Mouse (Mus musculus): ENCODE results near the gene Ppcdc. TPM values are rescaled to one million over a fixed set of nuclear protein-coding genes. Genes with fewer than 3 reads are reported as not detected.

Gene Ppcdc
- total RNA-seq, 2 experiments from 2014 or later, result 16.5 to 16.9 TPM

- no peak for DNase-seq (ENCODE audit: low spot score in 2 of 2)
These were observed 49.1 kb downstream of the Ppcdc start for GRCm38 (mm10) chr9:57390869-57391268.

GRCm38 (mm10) chr9:57389131-57389530 lies 50.8 kb downstream of the Ppcdc start:
- no peak for DNase-seq (ENCODE audit: low spot score in 2 of 2)
- H3K27ac ChIP-seq, result no peak overlapping the region
- no peak for TF ChIP-seq CTCF (conservative IDR thresholded peaks at IDR 0.05)

More at GRCm38 (mm10) chr9:57390869-57391268, 49.1 kb downstream of the Ppcdc start:
- no peak for TF ChIP-seq CTCF (conservative IDR thresholded peaks at IDR 0.05)
- Histone ChIP-seq H3K4me3 (no peak overlapping the region), H3K27ac (no peak overlapping the region)

GRCm38 (mm10) chr9:57386926-57387325 lies 53.0 kb downstream of the Ppcdc start:
- Histone ChIP-seq H3K4me3 (no peak overlapping the region), H3K27ac (no peak overlapping the region)
- no peak for DNase-seq (ENCODE audit: low spot score in 2 of 2)
- no peak for TF ChIP-seq CTCF (conservative IDR thresholded peaks at IDR 0.05)

More at GRCm38 (mm10) chr9:57389131-57389530, 50.8 kb downstream of the Ppcdc start:
- H3K4me3 ChIP-seq, result no peak overlapping the region

- no peak for DNase-seq (ENCODE audit: low spot score in 2 of 2)
- no peak for TF ChIP-seq CTCF (conservative IDR thresholded peaks at IDR 0.05)
- H3K4me3 ChIP-seq, result no peak overlapping the region
- H3K27ac ChIP-seq, result no peak overlapping the region
These were observed 55.3 kb downstream of the Ppcdc start for GRCm38 (mm10) chr9:57384621-57385020.

- no peak for TF ChIP-seq CTCF (conservative IDR thresholded peaks at IDR 0.05)
- DNase-seq (ENCODE audit: low spot score in 2 of 2), result no peak
- Histone ChIP-seq H3K27ac (no peak overlapping the region), H3K4me3 (no peak overlapping the region)
These were observed 78.9 kb downstream of the Ppcdc start for GRCm38 (mm10) chr9:57360999-57361398.

GRCm38 (mm10) chr9:57354377-57355183 lies 85.3 kb downstream of the Ppcdc start:
- DNase-seq (ENCODE audit: low spot score in 2 of 2), result no peak
- Histone ChIP-seq H3K4me3 (no peak overlapping the region), H3K27ac (no peak overlapping the region)
- TF ChIP-seq CTCF (conservative IDR thresholded peaks at IDR 0.05), result no peak

GRCm38 (mm10) chr9:57351277-57351676 lies 88.6 kb downstream of the Ppcdc start:
- TF ChIP-seq CTCF (conservative IDR thresholded peaks at IDR 0.05), result peak; percentile 65
- DNase-seq (ENCODE audit: low spot score in 2 of 2), result no peak
- Histone ChIP-seq H3K4me3 (no peak overlapping the region), H3K27ac (no peak overlapping the region)

- TF ChIP-seq CTCF (conservative IDR thresholded peaks at IDR 0.05), result no peak
- no peak for DNase-seq (ENCODE audit: low spot score in 2 of 2)
- H3K4me3 ChIP-seq, result no peak overlapping the region
These were observed 94.0 kb downstream of the Ppcdc start for GRCm38 (mm10) chr9:57345902-57346301.

GRCm38 (mm10) chr9:57343752-57344151 lies 96.2 kb downstream of the Ppcdc start:
- Histone ChIP-seq H3K4me3 (no peak overlapping the region), H3K27ac (no peak overlapping the region)
- no peak for TF ChIP-seq CTCF (conservative IDR thresholded peaks at IDR 0.05)
- no peak for DNase-seq (ENCODE audit: low spot score in 2 of 2)

More at GRCm38 (mm10) chr9:57345902-57346301, 94.0 kb downstream of the Ppcdc start:
- H3K27ac ChIP-seq, result no peak overlapping the region

GRCm38 (mm10) chr9:57342906-57343474 lies 96.9 kb downstream of the Ppcdc start:
- no peak for TF ChIP-seq CTCF (conservative IDR thresholded peaks at IDR 0.05)
- DNase-seq (ENCODE audit: low spot score in 2 of 2), result no peak
- no peak overlapping the region for H3K27ac ChIP-seq
- no peak overlapping the region for H3K4me3 ChIP-seq

GRCm38 (mm10) chr9:57342186-57342585 lies 97.7 kb downstream of the Ppcdc start:
- no peak for DNase-seq (ENCODE audit: low spot score in 2 of 2)
- no peak overlapping the region for H3K4me3 ChIP-seq
- H3K27ac ChIP-seq, result no peak overlapping the region
- no peak for TF ChIP-seq CTCF (conservative IDR thresholded peaks at IDR 0.05)

- no peak for TF ChIP-seq CTCF (conservative IDR thresholded peaks at IDR 0.05)
- no peak for DNase-seq (ENCODE audit: low spot score in 2 of 2)
- Histone ChIP-seq H3K4me3 (no peak overlapping the region), H3K27ac (no peak overlapping the region)
These were observed 99.6 kb downstream of the Ppcdc start for GRCm38 (mm10) chr9:57340361-57340760.

- no peak overlapping the region for H3K27ac ChIP-seq
- no peak for TF ChIP-seq CTCF (conservative IDR thresholded peaks at IDR 0.05)
- no peak for DNase-seq (ENCODE audit: low spot score in 2 of 2)
- H3K4me3 ChIP-seq, result no peak overlapping the region
These were observed 100.2 kb downstream of the Ppcdc start for GRCm38 (mm10) chr9:57339577-57340210.

Measured in layer of hippocampus, adult 2 months (tissue).